Mouse (Mus musculus) liver, embryonic 18 days (tissue): Measurements from ENCODE around the gene Oscar. TPM values are rescaled to one million over a fixed set of nuclear protein-coding genes. Genes with fewer than 3 reads are reported as not detected.

Source experiments
- polyA plus RNA-seq: library from polyadenylated mRNA; depleted of rRNA; stranded (reverse); fragments of >200 nt; gene quantifications from 2 replicates; pipeline ENCODE4 v1.2.3, GENCODE M21; 2012; rRNA removed

Oscar gene
- polyA plus RNA-seq, result 0.06 and 0.09 TPM in 2 replicates

DNA sequence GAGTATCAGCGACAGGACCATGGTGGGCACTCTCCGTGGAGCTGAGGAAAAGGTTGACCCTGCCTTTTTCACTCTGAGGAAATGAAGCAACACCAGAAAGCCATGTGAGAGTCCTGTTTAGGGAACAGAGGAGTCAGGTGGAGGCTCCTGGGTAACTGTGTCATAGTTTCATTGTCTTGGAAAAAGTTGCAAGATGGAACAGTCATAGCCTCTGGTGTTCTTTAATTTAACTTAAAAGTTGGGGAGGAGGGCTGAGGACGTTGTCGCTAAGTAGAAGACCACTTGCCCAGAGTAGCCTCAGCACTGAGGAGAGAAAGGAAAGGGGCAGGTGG lies at the start of gene Oscar:
Gene Oscar (minus strand): TSS at position 101 of the 332 bp plus-strand sequence.

DNA sequence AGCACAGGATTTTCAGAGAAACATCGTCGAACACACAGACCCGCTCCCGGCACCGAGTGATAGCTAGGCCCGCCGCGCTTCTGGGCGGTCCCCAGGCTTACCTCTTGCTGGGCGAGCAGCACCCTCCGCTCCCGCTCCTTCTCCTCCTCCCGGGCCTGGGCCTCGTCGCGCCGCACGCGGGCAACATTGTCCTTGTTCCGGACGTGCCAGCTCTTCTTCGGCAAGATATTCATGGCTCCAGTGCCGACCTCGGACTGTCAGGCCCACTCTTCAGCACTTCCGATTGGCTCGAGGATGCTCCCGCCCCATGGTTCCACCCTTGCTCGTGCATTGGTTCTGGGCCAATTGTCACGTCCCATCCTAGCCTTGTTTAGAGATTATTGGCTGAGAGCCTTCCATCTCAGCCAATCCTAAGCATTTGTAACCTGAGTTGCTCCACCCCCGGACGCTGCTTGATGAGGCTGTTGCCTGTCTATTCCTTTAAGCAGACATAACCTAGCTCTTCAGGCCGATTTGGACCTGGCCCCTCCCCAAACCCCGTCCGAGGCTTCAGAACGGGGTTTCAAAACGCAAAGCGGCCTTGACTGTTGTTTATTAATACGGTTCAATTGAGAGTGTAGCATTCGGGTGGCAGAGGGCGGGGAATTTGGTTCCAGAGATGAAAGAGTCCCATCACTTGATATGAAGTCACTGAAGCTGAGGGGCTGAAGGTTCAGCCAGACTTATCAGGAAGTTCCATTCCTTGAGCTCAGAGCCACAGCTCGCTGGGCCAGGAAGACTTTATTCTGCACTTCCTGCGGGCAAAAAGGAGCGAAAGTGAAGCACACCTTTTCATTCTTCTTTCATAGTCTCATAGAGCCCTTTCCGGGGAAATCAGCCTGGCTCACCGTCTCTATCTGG lies 49.5 kb upstream of the Oscar start, which contains the start of gene Leng1:
Gene Leng1 (minus strand): TSS at position 626 of the 900 bp plus-strand sequence.

DNA sequence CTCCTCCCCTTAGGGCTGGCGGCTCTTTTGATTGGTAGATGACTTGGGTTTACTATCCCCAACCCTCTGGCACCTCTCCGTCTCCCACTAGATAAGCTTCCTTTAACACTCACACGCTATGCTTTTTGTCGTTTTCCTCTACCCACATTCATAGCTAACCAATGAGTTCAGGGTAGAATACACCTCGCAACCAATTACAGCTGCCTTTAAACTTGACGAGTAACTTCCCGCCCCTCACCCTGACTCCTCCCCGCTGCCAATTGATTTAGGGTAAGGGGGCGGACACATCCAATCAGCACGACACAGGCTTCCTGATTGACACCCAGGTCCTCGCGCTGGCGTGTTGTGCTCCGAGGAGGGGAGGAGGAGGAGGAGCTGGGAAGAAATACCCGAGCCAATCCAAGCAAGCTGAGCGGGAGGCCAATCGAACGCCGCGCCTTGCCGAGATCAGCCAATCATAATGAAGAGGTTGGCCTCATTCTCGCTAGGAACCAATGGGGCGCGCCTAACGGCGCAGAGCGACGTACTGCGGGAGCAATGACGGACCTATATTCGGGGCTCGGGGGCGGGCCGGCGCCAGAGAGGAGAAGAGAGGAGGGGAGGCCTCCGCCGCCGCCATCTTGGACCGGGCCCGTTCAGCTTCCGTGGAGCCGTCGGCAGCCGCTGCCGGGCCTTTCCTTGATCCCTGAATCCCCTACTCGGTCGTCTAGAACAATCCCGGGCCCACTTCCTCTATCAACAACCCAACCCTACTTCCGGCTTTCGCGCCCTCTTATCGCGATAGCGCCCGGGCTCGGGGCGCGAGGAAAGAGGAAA lies 28.9 kb upstream of the Oscar start, which contains the start of gene Cnot3:
Gene Cnot3 (plus strand): TSS at position 597 of the 816 bp plus-strand sequence.

DNA sequence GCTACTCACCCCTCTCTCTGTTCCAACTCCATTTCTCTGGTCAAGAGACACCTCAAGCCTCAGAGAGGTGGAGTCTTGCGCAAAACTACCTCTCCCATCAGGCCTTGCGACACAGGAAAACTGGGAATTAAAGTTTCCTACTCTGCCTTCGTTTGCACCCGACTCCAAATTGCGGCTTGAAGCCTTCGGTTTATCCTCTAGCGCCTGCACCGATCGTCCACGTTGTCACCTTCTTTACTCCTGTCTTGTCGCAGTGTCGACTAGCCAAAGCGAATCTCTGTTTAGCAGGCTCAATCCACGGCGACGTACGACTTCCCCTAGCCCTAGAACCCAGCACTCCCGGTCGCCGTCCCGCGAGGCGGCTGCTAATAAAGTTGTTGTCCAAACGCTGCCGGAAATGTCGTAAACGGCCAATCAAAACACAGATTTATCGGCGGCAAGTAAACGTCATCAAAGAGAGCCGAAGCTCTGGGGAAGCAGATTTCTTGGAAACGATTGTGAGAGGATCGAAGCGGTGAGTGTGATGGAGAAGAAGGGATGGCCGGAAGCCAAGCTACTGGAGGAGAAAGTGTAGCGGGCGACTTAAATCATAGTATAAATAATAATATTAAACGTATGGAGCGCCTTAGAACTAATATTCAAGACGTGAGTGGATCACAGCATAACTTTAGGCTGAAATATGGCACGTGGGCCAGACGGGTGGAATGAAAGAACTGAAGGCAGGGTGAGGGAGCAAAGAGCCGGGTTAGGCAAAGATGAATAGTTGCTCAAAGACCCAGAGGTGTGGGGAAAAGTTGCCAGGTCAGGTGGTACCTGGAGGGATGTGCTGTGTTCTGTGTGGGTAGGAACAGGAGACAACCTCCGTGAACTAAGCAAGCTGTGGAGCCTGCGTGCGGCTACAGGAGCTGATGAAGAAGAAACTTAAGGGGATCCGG lies 13.9 kb upstream of the Oscar start, which contains the start of the genes Tfpt and Prpf31:
Gene Tfpt (minus strand): TSS at position 387 of the 935 bp plus-strand sequence.
Gene Prpf31 (plus strand): TSS at position 443 of the 935 bp plus-strand sequence.

DNA sequence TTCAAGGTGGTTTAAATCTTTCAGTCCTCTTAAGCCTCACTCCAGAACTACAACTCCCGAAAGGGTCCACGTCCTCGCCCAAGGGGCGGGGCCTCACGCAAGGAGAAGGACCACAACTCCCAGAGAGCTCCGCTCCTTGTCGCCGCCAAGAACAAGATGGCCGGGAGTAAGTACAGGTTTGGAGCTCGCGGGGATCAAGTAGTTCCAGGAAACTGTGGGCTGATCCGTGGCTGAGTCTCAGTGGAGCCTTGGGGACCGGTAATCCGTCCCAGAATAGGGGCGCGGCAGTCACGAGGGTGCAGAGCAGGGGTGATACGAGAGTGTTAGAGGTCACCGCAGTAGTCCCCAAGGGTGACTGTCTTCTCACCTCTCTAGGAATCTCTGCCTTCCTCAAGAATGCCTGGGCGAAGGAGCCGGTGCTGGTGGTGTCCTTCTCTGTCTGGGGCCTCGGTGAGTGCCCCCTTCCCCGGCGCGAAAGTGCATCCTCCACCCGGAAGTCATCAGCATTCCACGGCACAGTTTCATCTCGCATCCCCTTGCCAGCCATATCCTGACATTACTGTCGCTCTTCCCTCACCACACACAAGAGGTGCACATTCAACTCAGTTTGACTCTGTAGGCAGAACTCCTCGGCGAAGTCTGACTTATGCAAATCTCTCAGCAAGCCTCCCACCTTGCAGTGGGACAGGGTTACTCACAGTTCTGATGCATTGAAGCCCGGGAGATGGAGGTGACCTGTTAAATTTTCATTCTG lies 1.5 kb upstream of the Oscar start, which contains the start of gene Ndufa3:
Gene Ndufa3 (plus strand): TSS at position 132 of the 754 bp plus-strand sequence.

Other genes with a start within 250 kb of the Oscar start
- not detected in 2 replicates for gene Cacng8, start 225.5 kb downstream of the Oscar start, polyA plus RNA-seq
- 0.04 TPM in 1 of 2 replicates, not detected in the other for gene Cacng6, start 192.0 kb downstream of the Oscar start, polyA plus RNA-seq
- gene Tarm1, start 113.5 kb downstream of the Oscar start, polyA plus RNA-seq, result 0.73 and 0.77 TPM in 2 replicates
- gene Ndufa3, start 1.2 kb upstream of the Oscar start, polyA plus RNA-seq, result 126 and 136 TPM in 2 replicates
- gene Tfpt, start 13.8 kb upstream of the Oscar start, polyA plus RNA-seq, result 9.5 and 10.9 TPM in 2 replicates
- 17.0 and 18.2 TPM in 2 replicates for gene Prpf31, start 13.8 kb upstream of the Oscar start, polyA plus RNA-seq
- 17.7 and 19.3 TPM in 2 replicates for gene Cnot3, start 29.1 kb upstream of the Oscar start, polyA plus RNA-seq
- gene Leng1, start 49.7 kb upstream of the Oscar start, polyA plus RNA-seq, result 4.5 and 5.0 TPM in 2 replicates
- 7.6 and 7.8 TPM in 2 replicates for gene Tmc4, start 61.4 kb upstream of the Oscar start, polyA plus RNA-seq
- gene Tsen34, start 76.7 kb upstream of the Oscar start, polyA plus RNA-seq, result 35.0 and 36.0 TPM in 2 replicates
- 12.2 and 15.6 TPM in 2 replicates for gene Mboat7, start 77.4 kb upstream of the Oscar start, polyA plus RNA-seq
- 1,543 and 1,939 TPM in 2 replicates for gene Rps9, start 87.8 kb upstream of the Oscar start, polyA plus RNA-seq
- gene Pirb, start 104.2 kb upstream of the Oscar start, polyA plus RNA-seq, result 12.1 and 18.7 TPM in 2 replicates
- gene Gm15448, start 209.5 kb upstream of the Oscar start, polyA plus RNA-seq, result 0.24 and 0.36 TPM in 2 replicates
- 2.2 TPM in 2 replicates for gene Pira2, start 228.9 kb upstream of the Oscar start, polyA plus RNA-seq